Mouse (Mus musculus): Measurements from ENCODE around the gene Fbp1. TPM values are rescaled to one million over a fixed set of nuclear protein-coding genes. Genes with fewer than 3 reads are reported as not detected.
"Not testable (repeated sequence)": the region's sequence is repeated elsewhere in the genome, so short reads cannot be mapped to it uniquely, and the experiment has no call there.

The Fbp1 gene
- 0.29 and 0.43 TPM in 2 replicates for polyA plus RNA-seq (2012; rRNA removed)

GRCm38 (mm10) chr13:62887712-62888441 lies at the start of gene Fbp1:
Gene Fbp1 (minus strand): TSS chr13:62888282.
- WGBS = 9% methylated on average over 28 of the region's 29 CpGs
- H3K36me3 ChIP-seq (ENCODE audit: control insufficient read depth, insufficient read depth, low read length) = no peaks in the 10 kb centered on the region
- peaks cover 3% of the 10 kb centered on the region; the same call in 1 of the 2 replicates for H3K4me1 ChIP-seq (ENCODE audit: control insufficient read depth, insufficient read depth, insufficient read length)
- no peak within 1 kb of the TSS for H3K27ac ChIP-seq (ENCODE audit: insufficient read depth, low read length)
- H3K27me3 ChIP-seq (ENCODE audit: control insufficient read depth, insufficient read depth, low read length) = peaks cover 4% of the 10 kb centered on the region; the same call in 1 of the 2 replicates
- no peak for DNase-seq (ENCODE audit: low read depth in 1 of 2, low spot score in 2 of 2)
- H3K4me3 ChIP-seq (ENCODE audit: extremely low read depth, insufficient read depth, insufficient read length) = 0 out of 2 replicates have a peak within 1 kb of the TSS, but pooled peaks have one; percentile 6
- TF ChIP-seq POLR2A (IDR thresholded peaks at IDR 0.05; ENCODE audit: low read depth, low read length) (no peak), CTCF (IDR thresholded peaks at IDR 0.05; ENCODE audit: extremely low read depth, insufficient read depth, insufficient read length, insufficient replicate concordance) (no peak)

DNA sequence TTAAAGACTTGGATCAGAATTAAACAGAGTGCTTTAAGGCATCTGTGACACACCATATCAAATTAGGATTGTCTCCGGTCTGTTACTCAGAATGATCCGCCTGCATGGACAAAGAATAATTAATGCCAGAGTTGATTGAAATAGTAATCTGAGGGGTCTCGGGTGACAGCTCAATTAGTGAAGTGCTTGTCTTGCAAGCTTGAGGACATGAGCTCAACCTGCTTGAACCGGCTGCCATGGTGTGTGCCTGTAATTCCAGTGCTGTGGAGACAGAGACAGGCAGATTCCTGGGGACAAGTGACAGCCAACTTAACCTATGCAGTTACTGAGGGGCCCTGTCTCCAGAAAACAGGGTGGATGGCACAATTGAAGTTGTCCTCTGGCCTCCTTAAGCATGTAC lies 44.4 kb upstream of the Fbp1 start:
- DNase-seq (ENCODE audit: low read depth in 1 of 2, low spot score in 2 of 2) = no peak
- 92% methylated on average over 4 of the region's 4 CpGs for WGBS
- H3K27ac ChIP-seq (ENCODE audit: insufficient read depth, low read length) = no peak overlapping the region
- no peaks in the 10 kb centered on the region for H3K36me3 ChIP-seq (ENCODE audit: control insufficient read depth, insufficient read depth, low read length)
- H3K27me3 ChIP-seq (ENCODE audit: control insufficient read depth, insufficient read depth, low read length) = no peaks in the 10 kb centered on the region
- TF ChIP-seq CTCF (IDR thresholded peaks at IDR 0.05; ENCODE audit: extremely low read depth, insufficient read depth, insufficient read length, insufficient replicate concordance) = no peak
- no peak for TF ChIP-seq POLR2A (IDR thresholded peaks at IDR 0.05; ENCODE audit: low read depth, low read length)
- no peak overlapping the region for H3K4me3 ChIP-seq (ENCODE audit: extremely low read depth, insufficient read depth, insufficient read length)
- H3K4me1 ChIP-seq (ENCODE audit: control insufficient read depth, insufficient read depth, insufficient read length) = no peaks in the 10 kb centered on the region

DNA sequence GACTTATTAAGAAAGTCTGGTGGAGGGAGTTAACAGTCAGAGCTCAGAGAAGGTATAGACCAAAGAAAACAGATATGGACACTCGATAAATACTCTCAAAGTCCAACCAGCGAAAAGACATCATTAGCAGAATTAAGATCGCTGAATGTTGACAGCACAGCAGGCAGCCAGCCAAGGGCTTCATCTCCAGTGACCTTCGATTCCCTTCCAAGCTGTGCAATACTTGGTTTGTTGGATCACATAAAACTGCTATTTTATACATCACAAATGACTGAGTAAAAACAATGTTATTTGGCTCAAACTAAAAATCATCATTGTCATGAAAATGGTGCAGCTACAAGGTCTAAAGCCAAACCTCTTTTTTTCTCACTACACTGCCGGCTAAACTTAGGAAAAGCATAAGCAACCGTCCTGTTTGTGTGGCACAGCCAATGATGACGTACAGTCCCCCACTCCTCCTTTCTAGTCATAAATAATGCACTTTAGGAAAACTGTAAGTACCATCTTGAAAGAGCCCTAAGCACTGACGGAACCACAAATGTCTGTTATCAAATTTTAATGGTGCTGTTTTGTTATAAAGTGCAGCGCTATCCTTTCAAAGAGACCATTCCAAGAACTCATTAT lies 41.8 kb upstream of the Fbp1 start:
- Histone ChIP-seq H3K4me3 (ENCODE audit: extremely low read depth, insufficient read depth, insufficient read length) (no peak overlapping the region), H3K36me3 (ENCODE audit: control insufficient read depth, insufficient read depth, low read length) (no peaks in the 10 kb centered on the region), H3K27me3 (ENCODE audit: control insufficient read depth, insufficient read depth, low read length) (no peaks in the 10 kb centered on the region), H3K4me1 (ENCODE audit: control insufficient read depth, insufficient read depth, insufficient read length) (no peaks in the 10 kb centered on the region), H3K27ac (ENCODE audit: insufficient read depth, low read length) (no peak overlapping the region)
- DNase-seq (ENCODE audit: low read depth in 1 of 2, low spot score in 2 of 2) = no peak
- TF ChIP-seq CTCF (IDR thresholded peaks at IDR 0.05; ENCODE audit: extremely low read depth, insufficient read depth, insufficient read length, insufficient replicate concordance) (no peak), POLR2A (IDR thresholded peaks at IDR 0.05; ENCODE audit: low read depth, low read length) (no peak)
- WGBS = 83% methylated on average over 9 of the region's 9 CpGs

DNA sequence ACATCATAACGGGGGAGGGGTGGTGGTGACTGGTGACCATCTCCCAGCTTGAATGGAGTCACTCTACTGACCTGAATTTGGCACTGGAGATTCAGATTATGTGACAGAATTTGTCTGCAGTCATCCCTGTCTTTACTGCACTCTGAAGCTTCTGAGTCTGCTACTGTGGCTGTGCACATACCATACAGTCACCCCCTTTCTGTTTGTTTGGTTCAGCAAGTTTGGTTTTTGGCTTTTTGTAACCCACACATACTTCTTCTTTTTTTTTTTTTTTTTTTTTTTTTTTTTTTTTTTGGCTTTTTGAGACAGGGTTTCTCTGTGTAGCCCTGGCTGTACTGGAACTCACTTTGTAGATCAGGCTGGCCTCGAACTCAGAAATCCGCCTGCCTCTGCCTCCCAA lies 41.1 kb upstream of the Fbp1 start:
- H3K36me3 ChIP-seq (ENCODE audit: control insufficient read depth, insufficient read depth, low read length); H3K27me3 ChIP-seq (ENCODE audit: control insufficient read depth, insufficient read depth, low read length); H3K4me1 ChIP-seq (ENCODE audit: control insufficient read depth, insufficient read depth, insufficient read length); H3K27ac ChIP-seq (ENCODE audit: insufficient read depth, low read length); DNase-seq (ENCODE audit: low read depth in 1 of 2, low spot score in 2 of 2); H3K4me3 ChIP-seq (ENCODE audit: extremely low read depth, insufficient read depth, insufficient read length): not testable (repeated sequence)
- WGBS = 89% methylated on average over 3 of the region's 3 CpGs

- Histone ChIP-seq H3K4me1 (ENCODE audit: control insufficient read depth, insufficient read depth, insufficient read length) (no peaks in the 10 kb centered on the region), H3K36me3 (ENCODE audit: control insufficient read depth, insufficient read depth, low read length) (no peaks in the 10 kb centered on the region), H3K27ac (ENCODE audit: insufficient read depth, low read length) (no peak overlapping the region), H3K4me3 (ENCODE audit: extremely low read depth, insufficient read depth, insufficient read length) (no peak overlapping the region), H3K27me3 (ENCODE audit: control insufficient read depth, insufficient read depth, low read length) (no peaks in the 10 kb centered on the region)
- WGBS = 68% methylated on average over 1 of the region's 1 CpGs
- DNase-seq (ENCODE audit: low read depth in 1 of 2, low spot score in 2 of 2) = no peak
- TF ChIP-seq CTCF (IDR thresholded peaks at IDR 0.05; ENCODE audit: extremely low read depth, insufficient read depth, insufficient read length, insufficient replicate concordance) = no peak
- no peak for TF ChIP-seq POLR2A (IDR thresholded peaks at IDR 0.05; ENCODE audit: low read depth, low read length)
Measured at GRCm38 (mm10) chr13:62927470-62927869, 39.4 kb upstream of the Fbp1 start.

DNA sequence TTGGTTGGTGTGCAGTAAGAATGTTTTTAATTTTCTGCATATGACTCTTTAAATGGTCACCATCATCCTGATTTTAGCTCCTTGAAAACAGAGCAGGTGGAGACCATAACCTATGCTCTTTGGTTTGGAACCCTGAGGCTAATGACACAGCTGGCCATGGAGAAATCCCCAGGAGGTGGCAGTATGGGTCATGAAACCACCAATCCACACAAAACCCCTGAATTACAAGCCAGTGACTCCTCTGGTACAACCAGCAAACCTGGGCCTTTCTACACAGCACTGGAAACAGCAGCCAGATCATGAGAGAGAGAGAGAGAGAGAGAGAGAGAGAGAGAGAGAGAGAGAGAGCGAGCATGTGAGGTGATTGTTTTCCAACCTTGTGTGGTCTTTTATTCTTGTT lies 38.4 kb upstream of the Fbp1 start:
- peak in 1 of 2 experiments; percentile 6 for DNase-seq (ENCODE audit: low read depth in 1 of 2, low spot score in 2 of 2)
- H3K27ac ChIP-seq (ENCODE audit: insufficient read depth, low read length) = no peak overlapping the region
- no peak for TF ChIP-seq POLR2A (IDR thresholded peaks at IDR 0.05; ENCODE audit: low read depth, low read length)
- TF ChIP-seq CTCF (IDR thresholded peaks at IDR 0.05; ENCODE audit: extremely low read depth, insufficient read depth, insufficient read length, insufficient replicate concordance) = peak; percentile 21; the same call in 1 of the 2 replicates
- 64% methylated on average over 1 of the region's 1 CpGs for WGBS
- no peaks in the 10 kb centered on the region for H3K36me3 ChIP-seq (ENCODE audit: control insufficient read depth, insufficient read depth, low read length)
- no peaks in the 10 kb centered on the region for H3K27me3 ChIP-seq (ENCODE audit: control insufficient read depth, insufficient read depth, low read length)
- H3K4me1 ChIP-seq (ENCODE audit: control insufficient read depth, insufficient read depth, insufficient read length) = no peaks in the 10 kb centered on the region
- no peak overlapping the region for H3K4me3 ChIP-seq (ENCODE audit: extremely low read depth, insufficient read depth, insufficient read length)

DNA sequence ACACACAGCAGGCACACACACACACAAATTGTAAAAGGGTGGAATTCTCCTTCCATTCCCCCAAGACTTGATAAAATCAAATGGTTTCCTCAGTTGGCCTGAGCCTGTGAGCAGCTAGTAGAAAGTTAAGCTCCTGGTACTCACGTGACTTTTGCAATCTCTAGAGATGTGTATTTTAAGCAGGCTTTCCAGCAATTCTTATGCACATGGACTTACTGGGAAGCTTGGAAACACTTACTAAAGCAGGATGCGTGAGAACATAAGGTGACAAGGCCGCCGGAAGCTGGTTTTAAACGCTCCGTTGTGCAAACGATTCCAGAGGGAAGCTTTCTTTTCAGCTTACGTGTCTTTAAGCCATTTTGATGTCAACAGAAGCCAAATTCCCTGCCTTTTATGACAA lies 35.1 kb upstream of the Fbp1 start:
- H3K4me3 ChIP-seq (ENCODE audit: extremely low read depth, insufficient read depth, insufficient read length) = no peak overlapping the region
- no peak overlapping the region for H3K27ac ChIP-seq (ENCODE audit: insufficient read depth, low read length)
- no peaks in the 10 kb centered on the region for H3K27me3 ChIP-seq (ENCODE audit: control insufficient read depth, insufficient read depth, low read length)
- WGBS = 83% methylated on average over 8 of the region's 8 CpGs
- DNase-seq (ENCODE audit: low read depth in 1 of 2, low spot score in 2 of 2) = no peak
- TF ChIP-seq CTCF (IDR thresholded peaks at IDR 0.05; ENCODE audit: extremely low read depth, insufficient read depth, insufficient read length, insufficient replicate concordance) (no peak), POLR2A (IDR thresholded peaks at IDR 0.05; ENCODE audit: low read depth, low read length) (no peak)
- no peaks in the 10 kb centered on the region for H3K4me1 ChIP-seq (ENCODE audit: control insufficient read depth, insufficient read depth, insufficient read length)
- no peaks in the 10 kb centered on the region for H3K36me3 ChIP-seq (ENCODE audit: control insufficient read depth, insufficient read depth, low read length)
